Mouse (Mus musculus) embryonic facial prominence, embryonic 11.5 days (tissue): ENCODE results near the gene Sf1. TPM values are rescaled to one million over a fixed set of nuclear protein-coding genes. Genes with fewer than 3 reads are reported as not detected.

Experiments used
- ATAC-seq: fragments of 200-750 bp; cut with Nextera tagmentation; replicated peaks from 2 replicates; pipeline ENCODE4 v1.8.0; 2017; ENCODE audit warnings: low read depth; ENCODE audit not compliant: insufficient number of reproducible peaks, low FRiP score, low TSS enrichment
- DNase-seq: peaks from one replicate; pipeline ENCODE4 v3.0.0-alpha.2; 2015; ENCODE audit warnings: low spot score
- H3K27ac ChIP-seq: fragments of 300-500 bp; sonication (generic); replicated peaks from 2 replicates; pipeline ENCODE4 v1.5.1; 2014; ENCODE audit warnings: mild to moderate bottlenecking, low read depth, low read length, control low read depth
- H3K27me3 ChIP-seq: fragments of 300-500 bp; sonication (generic); 2 replicates; pipeline ENCODE4 v1.6.1; 2014; ENCODE audit warnings: mild to moderate bottlenecking, low read length, moderate library complexity, mixed read lengths; ENCODE audit not compliant: control insufficient read depth, insufficient read depth
- H3K36me3 ChIP-seq: fragments of 300-500 bp; sonication (generic); replicated peaks from 2 replicates; pipeline ENCODE4 v1.6.1; 2014; ENCODE audit warnings: low read depth, mild to moderate bottlenecking, low read length, moderate library complexity, mixed read lengths; ENCODE audit not compliant: control insufficient read depth, insufficient read depth
- H3K4me1 ChIP-seq: fragments of 300-500 bp; sonication (generic); 2 replicates; pipeline ENCODE4 v1.6.1; 2014; ENCODE audit warnings: low read length, mixed read lengths; ENCODE audit not compliant: control insufficient read depth, insufficient read depth
- H3K4me2 ChIP-seq: fragments of 300-500 bp; sonication (generic); 2 replicates; pipeline ENCODE4 v1.6.1; 2014; ENCODE audit warnings: low read depth, mild to moderate bottlenecking, control low read depth, low read length, moderate library complexity
- H3K4me3 ChIP-seq: fragments of 300-500 bp; sonication (generic); 2 replicates; pipeline ENCODE4 v1.5.1; 2014; ENCODE audit warnings: low read depth, low read length, control low read depth
- H3K9ac ChIP-seq: fragments of 300-500 bp; sonication (generic); replicated peaks from 2 replicates; pipeline ENCODE4 v1.6.1; 2014; ENCODE audit warnings: mild to moderate bottlenecking, control low read depth, low read length
- H3K9me3 ChIP-seq: fragments of 300-500 bp; sonication (generic); replicated peaks from 2 replicates; pipeline ENCODE4 v1.6.1; 2016; ENCODE audit warnings: mild to moderate bottlenecking, low read length, inconsistent platforms, mixed read lengths; ENCODE audit not compliant: control insufficient read depth
- WGBS: fragments of 180-500 bp; shearing (Covaris S2); extraction: QIAGEN DNeasy Blood & Tissue Kit; methylation state at CpG from one replicate; pipeline ENCODE4 v1.1.7; 2014; 5-methylcytosine and 5-hydroxymethylcytosine counted together
- polyA plus RNA-seq: library from polyadenylated mRNA; unstranded; fragments of >200 nt; fragmentation: Nextera tagmentation; extraction: Ambion mirVana; gene quantifications from 2 replicates; pipeline ENCODE4 v1.2.1, GENCODE M21; 2014

Sf1 gene
- polyA plus RNA-seq, 1 experiment from 2014 or later = 157 TPM

- H3K4me3 ChIP-seq = no peak overlapping the region
- DNase-seq = no peak
- peaks cover 9% of the 10 kb centered on the region for H3K4me1 ChIP-seq
- WGBS = 95% methylated on average over 11 of the region's 11 CpGs
- H3K27ac ChIP-seq = no peak overlapping the region
- ATAC-seq = no peak
- no peak overlapping the region for H3K9ac ChIP-seq
- H3K9me3 ChIP-seq = no peaks in the 10 kb centered on the region
- no peak overlapping the region for H3K4me2 ChIP-seq
- H3K27me3 ChIP-seq = no peaks in the 10 kb centered on the region
- H3K36me3 ChIP-seq = peaks cover 7% of the 10 kb centered on the region
Measured at GRCm38 (mm10) chr19:6338716-6339115, 24.8 kb upstream of the Sf1 start.

- ATAC-seq = no peak
Measured at GRCm38 (mm10) chr19:6339191-6339590, 24.3 kb upstream of the Sf1 start.

GRCm38 (mm10) chr19:6339890-6340504 lies 23.5 kb upstream of the Sf1 start:
- 71% methylated on average over 15 of the region's 15 CpGs for WGBS
- Histone ChIP-seq H3K27ac (no peak overlapping the region), H3K4me2 (no peak overlapping the region), H3K4me3 (no peak overlapping the region), H3K9ac (no peak overlapping the region), H3K36me3 (peaks cover 7% of the 10 kb centered on the region), H3K9me3 (no peaks in the 10 kb centered on the region), H3K27me3 (no peaks in the 10 kb centered on the region), H3K4me1 (peaks cover 9% of the 10 kb centered on the region)
- ATAC-seq (no peak), DNase-seq (no peak)

More at GRCm38 (mm10) chr19:6339191-6339590, 24.3 kb upstream of the Sf1 start:
- no peak for DNase-seq
- no peak overlapping the region for H3K4me3 ChIP-seq
- no peaks in the 10 kb centered on the region for H3K27me3 ChIP-seq
- peaks cover 7% of the 10 kb centered on the region for H3K36me3 ChIP-seq
- H3K9me3 ChIP-seq = no peaks in the 10 kb centered on the region
- H3K4me1 ChIP-seq = peaks cover 9% of the 10 kb centered on the region
- H3K27ac ChIP-seq = no peak overlapping the region
- 90% methylated on average over 5 of the region's 6 CpGs for WGBS
- H3K9ac ChIP-seq = no peak overlapping the region
- H3K4me2 ChIP-seq = no peak overlapping the region

GRCm38 (mm10) chr19:6340524-6341452 lies 22.7 kb upstream of the Sf1 start, which contains the start of gene Map4k2:
Map4k2 (plus strand) TSS chr19:6341135.
- peak within 1 kb of the TSS; percentile 90 for H3K4me2 ChIP-seq
- peak within 1 kb of the TSS; percentile 66 for H3K4me3 ChIP-seq
- DNase-seq (peak; percentile 81), ATAC-seq (peak; percentile 30; the same call in 1 of the 2 replicates)
- H3K9ac ChIP-seq = peak within 1 kb of the TSS; percentile 74
- no peaks in the 10 kb centered on the region for H3K27me3 ChIP-seq
- peaks cover 9% of the 10 kb centered on the region for H3K4me1 ChIP-seq
- H3K9me3 ChIP-seq = no peaks in the 10 kb centered on the region
- 9% methylated on average over 48 of the region's 72 CpGs for WGBS
- H3K36me3 ChIP-seq = peaks cover 7% of the 10 kb centered on the region
- H3K27ac ChIP-seq = peak within 1 kb of the TSS; percentile 59

- no peaks in the 10 kb centered on the region for H3K27me3 ChIP-seq
Measured at GRCm38 (mm10) chr19:6341453-6342077, 21.9 kb upstream of the Sf1 start.

GRCm38 (mm10) chr19:6342276-6342933 lies 21.1 kb upstream of the Sf1 start:
- peaks cover 4% of the 10 kb centered on the region; the same call in 1 of the 2 replicates for H3K4me1 ChIP-seq
- no peaks in the 10 kb centered on the region for H3K9me3 ChIP-seq
- DNase-seq (no peak), ATAC-seq (no peak)
- H3K4me2 ChIP-seq = no peak overlapping the region
- H3K9ac ChIP-seq = no peak overlapping the region
- no peak overlapping the region for H3K27ac ChIP-seq
- no peaks in the 10 kb centered on the region for H3K27me3 ChIP-seq
- WGBS = 65% methylated on average over 5 of the region's 5 CpGs
- H3K36me3 ChIP-seq = peaks cover 12% of the 10 kb centered on the region
- H3K4me3 ChIP-seq = no peak overlapping the region

More at GRCm38 (mm10) chr19:6341453-6342077, 21.9 kb upstream of the Sf1 start:
- 9% methylated on average over 23 of the region's 23 CpGs for WGBS
- peaks cover 5% of the 10 kb centered on the region; the same call in 1 of the 2 replicates for H3K4me1 ChIP-seq
- peak overlapping the region; percentile 74 for H3K9ac ChIP-seq
- H3K36me3 ChIP-seq = peaks cover 12% of the 10 kb centered on the region
- H3K4me2 ChIP-seq = peak overlapping the region; percentile 90
- H3K9me3 ChIP-seq = no peaks in the 10 kb centered on the region
- H3K4me3 ChIP-seq = peak overlapping the region; percentile 66
- peak overlapping the region; percentile 59 for H3K27ac ChIP-seq
- no peak for DNase-seq
- 0 out of 2 replicates have a peak, but pooled peaks have one; percentile 20 for ATAC-seq

GRCm38 (mm10) chr19:6343066-6343925 lies 20.2 kb upstream of the Sf1 start:
- Histone ChIP-seq H3K36me3 (peaks cover 12% of the 10 kb centered on the region), H3K27me3 (no peaks in the 10 kb centered on the region), H3K9ac (no peak overlapping the region), H3K9me3 (no peaks in the 10 kb centered on the region), H3K4me1 (peaks cover 4% of the 10 kb centered on the region; the same call in 1 of the 2 replicates), H3K27ac (no peak overlapping the region), H3K4me2 (no peak overlapping the region), H3K4me3 (no peak overlapping the region)
- no peak for ATAC-seq
- WGBS = 86% methylated on average over 19 of the region's 19 CpGs
- DNase-seq = no peak
